Mouse (Mus musculus) CH12.LX (cell line): Measurements from ENCODE around the gene Xpc. TPM values are rescaled to one million over a fixed set of nuclear protein-coding genes. Genes with fewer than 3 reads are reported as not detected.

Source experiments
- polyA plus RNA-seq: library from polyadenylated mRNA; unstranded; fragments of >175 nt; gene quantifications from 2 replicates; pipeline ENCODE4 v1.2.1, GENCODE M21; 2012; ENCODE audit warnings: low read depth; ENCODE audit not compliant: insufficient read length
- total RNA-seq, 2 experiments: library from RNA; depleted of rRNA; stranded (reverse); fragments of 300-350 nt in 1 of 2; fragments of >200 nt in 1 of 2; gene quantifications; 2 replicates each; pipeline ENCODE4 v1.2.3; 2012 to 2014

Gene Xpc
- total and polyA plus RNA-seq, 3 experiments: 7.8 to 11.7 (median 8.2) TPM

Other genes with a start within 250 kb of the Xpc start
- gene Wnt7a, start 104.5 kb downstream of the Xpc start, total RNA-seq (2012; rRNA removed): not detected in 2 replicates
- not detected in 2 replicates for gene Wnt7a, start 104.5 kb downstream of the Xpc start, total RNA-seq (2014; rRNA removed)
- gene Wnt7a, start 104.5 kb downstream of the Xpc start, polyA plus RNA-seq: not detected in 2 replicates
- 30.1 and 40.8 TPM in 2 replicates for gene Chchd4, start 42.3 kb downstream of the Xpc start, total RNA-seq (2012; rRNA removed)
- gene Chchd4, start 42.3 kb downstream of the Xpc start, total RNA-seq (2014; rRNA removed): 49.7 and 56.5 TPM in 2 replicates
- gene Chchd4, start 42.3 kb downstream of the Xpc start, polyA plus RNA-seq: 41.4 and 45.0 TPM in 2 replicates
- gene Tmem43, start 42.2 kb downstream of the Xpc start, total RNA-seq (2012; rRNA removed): 27.8 and 29.7 TPM in 2 replicates
- 24.5 and 25.0 TPM in 2 replicates for gene Tmem43, start 42.2 kb downstream of the Xpc start, total RNA-seq (2014; rRNA removed)
- 16.1 and 19.2 TPM in 2 replicates for gene Tmem43, start 42.2 kb downstream of the Xpc start, polyA plus RNA-seq
- 148 and 195 TPM in 2 replicates for gene Lsm3, start within 50 bp of the Xpc start, total RNA-seq (2012; rRNA removed)
- gene Lsm3, start within 50 bp of the Xpc start, total RNA-seq (2014; rRNA removed): 509 and 526 TPM in 2 replicates
- 248 and 258 TPM in 2 replicates for gene Lsm3, start within 50 bp of the Xpc start, polyA plus RNA-seq
- gene Slc6a6, start 168.2 kb upstream of the Xpc start, total RNA-seq (2012; rRNA removed): 28.9 and 31.3 TPM in 2 replicates
- 28.4 and 30.1 TPM in 2 replicates for gene Slc6a6, start 168.2 kb upstream of the Xpc start, total RNA-seq (2014; rRNA removed)
- gene Slc6a6, start 168.2 kb upstream of the Xpc start, polyA plus RNA-seq: 42.6 and 56.0 TPM in 2 replicates